Mouse (Mus musculus) testis, postnatal 10 days (tissue): ENCODE measurements around the gene Kctd11.
A peak's percentile ranks its signal among the peaks of the same experiment; 100 is the strongest.

Experiments used
- DNase-seq: peaks from one replicate; pipeline ENCODE4 v3.0.0; 2021; ENCODE audit warnings: low spot score

Kctd11 gene

GRCm38 (mm10) chr11:69912716-69913530, 31.7 kb upstream of the Kctd11 start:
- DNase-seq: no peak

DNA sequence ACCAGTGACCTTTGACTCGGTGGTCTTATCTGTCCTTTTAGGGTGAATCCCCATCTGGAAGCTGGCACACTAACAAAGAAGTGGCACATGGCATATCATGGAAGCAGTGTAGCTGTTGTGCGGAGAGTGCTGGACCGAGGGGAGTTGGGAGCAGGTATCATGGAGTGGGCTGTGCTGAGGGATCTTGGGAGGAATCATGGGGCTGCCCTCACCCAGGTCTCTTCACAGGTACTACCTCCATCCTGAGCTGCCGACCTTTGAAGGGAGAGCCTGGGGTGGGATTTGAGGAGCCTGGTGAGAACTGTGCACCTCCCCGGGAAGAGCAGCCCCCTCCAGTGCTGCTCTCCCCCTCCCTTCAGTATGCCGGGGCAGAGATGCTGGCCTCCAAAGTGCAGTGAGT, 30.5 kb upstream of the Kctd11 start:
- no peak for DNase-seq

- DNase-seq: no peak
Observed at GRCm38 (mm10) chr11:69910781-69911560, 29.8 kb upstream of the Kctd11 start.

GRCm38 (mm10) chr11:69910177-69910576, 29.0 kb upstream of the Kctd11 start:
- DNase-seq: no peak

DNA sequence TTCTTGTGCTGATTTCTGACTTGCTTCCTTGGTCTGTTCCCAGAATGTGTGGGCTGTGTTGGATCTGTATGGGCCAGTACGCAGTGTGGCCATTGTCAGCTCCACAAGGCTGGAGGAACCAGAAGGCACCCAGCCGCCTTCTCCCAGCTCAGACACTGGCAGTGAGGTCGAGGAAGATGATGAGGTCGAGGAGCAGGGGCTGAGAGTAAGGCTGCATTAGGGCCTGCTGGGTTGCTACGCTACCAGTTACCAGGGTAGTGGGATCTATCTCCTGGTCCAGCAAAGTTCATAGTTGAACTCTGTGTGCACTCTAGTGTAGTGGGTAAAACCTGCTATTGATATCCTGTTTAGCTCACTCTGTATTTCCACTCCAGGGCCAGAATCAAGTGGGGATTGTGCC, 28.0 kb upstream of the Kctd11 start:
- no peak for DNase-seq

GRCm38 (mm10) chr11:69908645-69909044, 27.4 kb upstream of the Kctd11 start:
- no peak for DNase-seq

DNA sequence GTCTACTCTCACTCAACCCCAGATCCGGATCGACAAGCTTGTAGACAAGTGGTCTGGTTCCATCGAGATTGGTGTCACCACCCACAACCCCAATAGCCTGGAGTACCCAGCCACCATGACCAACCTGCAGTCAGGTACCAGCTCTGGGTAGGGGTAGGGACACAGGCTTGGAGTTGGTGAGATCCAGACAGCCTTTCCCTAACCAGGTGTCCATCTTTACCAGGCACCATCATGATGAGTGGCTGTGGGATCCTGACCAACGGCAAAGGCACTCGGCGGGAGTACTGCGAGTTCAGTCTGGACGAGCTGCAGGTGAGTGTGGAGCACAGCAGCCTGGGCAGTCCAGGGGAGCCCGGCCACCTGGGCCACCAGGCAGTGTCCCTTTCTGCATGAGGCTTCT, 23.1 kb upstream of the Kctd11 start:
- no peak for DNase-seq

DNA sequence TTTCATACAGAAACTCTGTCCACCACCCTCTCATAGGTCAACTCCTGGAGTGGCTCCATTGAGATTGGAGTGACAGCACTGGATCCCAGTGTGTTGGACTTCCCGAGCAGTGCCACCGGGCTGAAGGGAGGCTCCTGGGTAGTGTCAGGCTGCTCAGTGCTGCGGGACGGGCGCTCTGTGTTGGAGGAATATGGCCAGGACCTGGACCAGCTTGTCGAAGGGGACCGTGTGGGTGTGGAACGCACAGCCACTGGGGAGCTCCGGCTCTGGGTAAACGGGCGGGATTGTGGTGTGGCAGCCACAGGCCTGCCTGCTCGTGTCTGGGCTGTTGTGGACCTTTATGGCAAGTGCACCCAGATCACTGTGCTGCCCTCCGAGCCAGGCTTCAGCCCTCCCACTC, 21.8 kb upstream of the Kctd11 start:
- no peak for DNase-seq

DNA sequence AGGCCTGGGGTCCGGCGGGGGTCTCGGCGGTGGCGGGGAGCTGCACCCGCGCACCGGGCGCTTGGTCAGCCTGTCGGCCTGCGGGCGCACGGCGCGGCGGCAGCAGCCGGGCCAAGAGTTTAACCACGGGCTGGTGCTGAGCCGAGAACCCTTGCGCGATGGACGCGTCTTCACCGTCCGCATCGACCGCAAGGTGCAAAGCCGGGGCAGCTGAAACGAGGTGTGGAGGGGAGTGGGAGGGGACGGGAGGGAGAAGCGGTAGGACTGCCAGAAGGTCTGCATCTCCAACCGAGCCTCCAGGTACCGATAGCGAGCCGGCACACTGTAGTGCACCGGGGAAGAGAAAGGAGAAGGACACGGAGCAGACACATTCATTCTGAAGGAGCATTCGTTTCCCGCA, 20.8 kb upstream of the Kctd11 start:
- DNase-seq: no peak

- peak; percentile 90 for DNase-seq
Observed at GRCm38 (mm10) chr11:69901406-69901846, 20.2 kb upstream of the Kctd11 start.

DNA sequence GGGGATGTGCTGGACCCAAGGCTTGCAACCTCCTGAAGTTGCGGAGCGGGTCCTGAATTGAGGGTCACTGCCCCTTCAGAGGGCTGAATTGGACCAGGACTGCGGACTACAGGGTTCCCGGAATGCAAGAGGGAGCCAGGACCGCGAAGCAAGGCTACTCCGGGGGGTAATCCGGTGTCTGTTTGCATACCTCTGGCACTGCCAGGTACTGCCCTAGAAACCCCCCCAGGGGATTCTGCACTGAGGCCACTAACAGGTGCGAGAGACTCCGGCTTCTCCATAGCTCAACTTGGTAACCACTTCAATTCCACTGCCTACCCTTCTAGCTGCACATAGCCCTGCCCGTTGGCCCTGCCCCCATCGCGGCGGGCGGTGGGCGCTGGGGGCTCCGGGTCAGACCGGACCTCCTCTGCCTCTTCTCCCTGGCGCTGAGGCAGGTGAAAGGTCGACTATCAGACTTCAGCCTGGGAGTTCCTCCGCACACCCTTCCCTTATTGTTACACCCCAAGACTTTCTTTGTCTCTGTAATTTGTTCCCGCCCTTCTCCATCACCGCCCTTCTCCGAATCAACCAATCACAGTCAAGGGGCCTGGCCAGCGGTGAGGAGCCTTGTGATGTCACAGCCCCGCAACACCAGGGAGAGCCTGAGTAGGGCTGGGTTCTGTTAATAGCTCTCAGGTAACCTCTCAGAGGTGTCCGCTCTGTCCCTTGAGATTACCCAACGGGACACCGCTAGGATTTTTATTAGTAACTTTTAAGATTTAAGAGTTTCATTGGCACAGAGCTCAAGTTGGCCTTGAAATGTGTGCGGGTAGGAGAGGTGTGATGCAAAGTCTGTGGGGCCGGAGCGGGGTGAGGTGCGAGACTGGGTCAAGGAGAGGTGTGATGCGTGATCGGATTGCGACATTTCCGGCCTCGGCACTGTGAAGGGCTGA, 19.5 kb upstream of the Kctd11 start, which contains the start of the genes 2810408A11Rik and Neurl4:
TSS of gene 2810408A11Rik (minus strand) at position 517 of the 935 bp plus-strand sequence.
TSS of gene Neurl4 (plus strand) at position 602 of the 935 bp plus-strand sequence.
- peak; percentile 84 for DNase-seq

- no peak for DNase-seq
Observed at GRCm38 (mm10) chr11:69899870-69900269, 18.7 kb upstream of the Kctd11 start.

DNA sequence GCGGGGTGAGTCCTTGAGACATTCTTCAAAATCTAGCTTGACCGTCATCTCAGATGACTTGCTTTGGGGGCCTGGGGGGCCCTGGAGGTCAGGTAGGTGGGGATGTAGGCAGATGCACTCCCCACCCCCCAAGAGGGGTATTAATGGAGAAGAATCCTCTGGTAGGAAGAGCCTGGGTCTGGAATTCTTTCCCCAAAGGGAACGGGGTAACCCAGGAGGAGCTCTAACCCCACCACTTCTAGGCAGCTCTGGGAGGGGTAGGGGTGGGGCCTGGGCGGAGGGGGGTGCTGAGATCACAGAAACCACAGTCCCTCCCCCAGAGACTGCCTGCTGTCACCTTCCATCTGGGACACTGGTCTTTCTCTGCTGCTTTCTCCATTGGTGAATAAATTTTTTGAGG, 14.1 kb upstream of the Kctd11 start, which contains the start of gene Acap1:
TSS of gene Acap1 (minus strand) at position 249 of the 400 bp plus-strand sequence.
- DNase-seq: no peak

DNA sequence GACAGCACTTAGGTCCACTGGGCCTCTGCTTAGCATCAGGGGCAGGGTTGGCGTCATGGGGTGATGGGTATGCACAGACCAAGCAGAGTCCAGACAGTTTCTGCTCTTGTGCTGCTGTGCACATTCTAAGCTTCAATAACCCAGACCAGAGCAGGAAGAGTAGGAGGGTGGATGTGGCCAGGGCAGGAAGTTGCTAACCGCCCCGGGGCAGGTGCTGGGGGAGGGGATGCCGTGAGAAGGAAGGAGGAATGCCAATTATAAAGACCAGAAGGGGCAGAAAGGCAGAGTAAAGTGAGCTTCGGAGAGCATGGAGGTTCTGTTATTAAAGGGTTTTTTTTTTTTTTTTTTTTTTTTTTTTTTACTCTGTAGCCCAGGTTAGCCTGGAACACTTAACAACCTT, 13.5 kb upstream of the Kctd11 start:
- DNase-seq: no peak

DNA sequence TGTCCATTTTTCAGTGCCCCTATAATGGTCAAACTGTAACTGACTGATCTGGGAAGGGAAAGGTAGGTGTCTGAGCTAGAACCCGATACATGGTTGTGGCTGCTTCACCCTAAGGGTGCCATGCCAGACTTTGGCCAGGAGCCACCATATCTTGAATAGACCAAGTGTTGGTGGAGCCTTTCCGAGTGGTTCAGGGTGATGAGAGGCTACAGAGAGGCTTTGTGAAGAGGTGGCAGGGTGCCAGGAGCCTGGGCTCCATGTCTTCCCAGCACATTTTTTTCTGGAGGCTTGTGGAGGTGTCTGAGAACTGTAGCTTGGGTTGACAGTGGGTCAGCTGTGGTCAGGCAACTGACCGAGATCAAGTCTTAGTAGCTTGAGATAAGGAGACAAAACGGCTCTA, 10.3 kb upstream of the Kctd11 start:
- peak; percentile 79 for DNase-seq

DNA sequence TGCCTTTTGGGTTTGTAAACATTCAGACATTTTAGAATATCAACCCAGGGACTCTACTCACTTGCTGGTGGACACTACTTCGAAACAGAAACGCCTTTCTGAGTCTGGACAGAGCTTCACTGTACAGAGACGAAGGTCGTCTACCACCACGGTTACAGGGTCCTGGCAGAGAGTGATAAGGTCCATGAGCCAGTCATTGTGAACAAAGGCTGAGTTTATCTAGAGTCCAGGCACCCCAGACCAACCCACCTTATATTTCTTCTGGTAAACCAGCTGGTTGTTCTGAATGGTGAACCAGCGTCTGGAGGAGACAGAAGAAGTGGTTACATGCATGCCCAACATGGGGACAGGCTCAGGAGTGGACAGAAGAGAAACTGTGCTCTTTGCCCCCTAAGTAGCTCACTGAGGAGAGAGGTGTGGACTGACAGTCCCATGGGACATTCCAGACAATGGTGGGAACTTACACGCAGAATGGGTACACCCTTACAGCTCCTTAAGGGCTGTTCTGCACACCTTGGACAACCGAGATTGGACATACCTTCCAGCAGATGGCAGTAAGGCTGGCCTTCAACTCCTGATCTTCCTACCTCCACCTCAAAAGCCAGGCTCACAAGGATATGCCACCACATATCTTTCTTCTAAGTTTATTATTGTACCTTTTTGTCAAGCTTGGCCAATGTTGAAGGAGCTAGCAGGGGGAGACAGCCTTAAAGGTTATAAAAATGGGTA, 5.9 kb upstream of the Kctd11 start:
- DNase-seq: no peak

GRCm38 (mm10) chr11:69884663-69885062, 3.5 kb upstream of the Kctd11 start:
- DNase-seq: no peak

DNA sequence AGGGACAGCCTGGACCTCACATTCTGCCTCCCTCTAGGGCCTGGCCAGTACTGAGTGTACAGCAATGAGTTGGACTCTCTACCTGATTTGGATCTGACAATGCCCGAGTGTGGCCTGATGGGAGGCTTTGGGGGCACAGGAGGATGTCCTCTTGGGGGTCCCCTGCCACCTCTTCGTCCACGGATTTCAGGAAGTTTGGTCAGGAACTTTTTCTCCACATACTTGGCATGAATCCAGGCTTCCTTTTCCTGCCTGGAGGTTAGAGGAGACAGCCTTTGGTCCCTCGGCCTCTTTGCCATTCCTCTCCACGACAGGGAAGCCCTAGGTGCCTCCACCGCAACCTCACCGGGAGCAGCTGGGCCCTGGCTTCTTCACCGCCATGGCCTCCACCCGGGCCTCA, 3.0 kb upstream of the Kctd11 start:
- DNase-seq: no peak

DNA sequence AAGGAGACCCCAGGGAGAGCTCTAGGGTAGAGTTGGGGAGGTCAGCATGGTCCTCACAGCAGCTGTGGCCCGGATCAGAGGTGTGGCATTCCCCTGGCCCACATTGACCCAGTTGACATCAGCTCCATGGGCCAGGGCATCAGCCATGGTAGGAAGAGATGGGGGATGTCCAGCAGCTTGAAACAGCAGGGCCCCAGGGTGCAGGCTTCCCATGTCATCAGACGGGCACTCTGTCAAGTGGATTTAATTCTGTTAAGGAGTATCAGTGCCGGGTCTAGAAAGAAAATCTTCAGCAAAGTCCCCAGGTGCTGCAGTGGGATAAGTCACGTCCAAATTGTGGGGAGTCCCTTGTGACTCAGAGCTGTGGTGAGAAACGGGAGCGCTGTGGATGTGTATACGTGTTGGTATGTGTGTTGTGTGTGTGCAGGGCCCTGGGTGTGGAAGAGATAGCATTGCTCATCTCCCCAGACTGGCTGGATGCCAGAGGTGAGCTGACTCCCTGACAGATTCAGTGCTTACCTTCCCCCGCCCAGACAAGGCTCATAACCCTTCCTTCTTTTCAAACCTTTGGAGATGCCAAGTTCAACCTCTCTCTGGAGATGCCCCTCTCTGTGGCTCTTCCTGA, 2.4 kb upstream of the Kctd11 start:
- no peak for DNase-seq

DNA sequence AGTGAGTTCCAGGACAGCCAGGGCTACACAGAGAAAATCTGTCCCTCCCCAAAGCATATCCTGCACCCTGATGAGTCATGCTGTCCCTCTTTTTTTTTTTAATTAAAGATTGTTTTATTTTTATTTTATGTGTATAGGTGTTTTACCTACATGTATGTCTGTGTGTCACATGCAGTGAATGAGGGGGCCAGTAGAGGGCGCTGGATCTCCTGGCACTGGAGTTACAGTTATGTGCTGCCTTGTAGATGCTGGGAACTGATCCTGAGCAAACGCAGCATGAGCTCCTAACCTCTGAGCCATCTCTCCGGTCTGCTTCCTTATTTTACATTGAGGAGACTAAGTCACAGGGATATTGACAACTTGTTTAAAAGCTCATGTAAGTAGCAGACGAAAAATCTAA, 1.9 kb upstream of the Kctd11 start:
- DNase-seq: peak; percentile 70
